Mouse (Mus musculus) erythroblast, embryonic 14.5 days (primary cell): ENCODE results near the gene Rps6ka3.

ENCODE experiments used
- GATA1 ChIP-seq: IDR thresholded peaks from 2 replicates; pipeline ENCODE4 v1.6.1; 2012; ENCODE audit warnings: low read length, inconsistent platforms, mixed read lengths
- TAL1 ChIP-seq: IDR thresholded peaks from 3 replicates; pipeline ENCODE4 v1.6.1; 2012; ENCODE audit warnings: low read length, inconsistent platforms, mixed read lengths

DNA sequence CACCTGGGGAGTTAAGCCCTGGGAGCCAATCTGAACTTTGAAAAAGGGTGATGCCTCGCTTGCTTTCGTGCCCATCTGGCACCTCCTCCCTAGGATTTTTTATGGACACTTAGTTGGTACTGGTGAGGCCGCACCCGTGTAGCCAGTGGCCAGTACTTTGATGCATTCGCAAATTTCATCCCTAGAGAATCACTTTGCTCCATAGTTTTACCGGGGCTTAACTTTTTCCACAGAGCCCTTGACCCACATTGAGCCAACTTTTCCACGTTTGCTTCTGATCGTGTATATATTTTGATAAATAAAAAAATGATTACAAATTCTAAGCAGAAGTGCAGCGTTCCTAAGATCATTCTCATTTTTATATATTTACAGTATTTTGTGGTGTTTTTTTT lies 162.6 kb downstream of the Rps6ka3 start:
- TF ChIP-seq TAL1 (no peak), GATA1 (no peak)
